Mouse (Mus musculus) liver, embryonic 12.5 days (tissue): ENCODE data around the gene Fndc10. TPM values are rescaled to one million over a fixed set of nuclear protein-coding genes. Genes with fewer than 3 reads are reported as not detected.
"Not testable (repeated sequence)": the region's sequence is repeated elsewhere in the genome, so short reads cannot be mapped to it uniquely, and the experiment has no call there.

Source experiments
- ATAC-seq: fragments of 200-750 bp; cut with Nextera tagmentation; 2 replicates; pipeline ENCODE4 v1.8.0; 2017; ENCODE audit warnings: moderate number of reproducible peaks, mild to moderate bottlenecking, moderate library complexity
- H3K27ac ChIP-seq: fragments of 300-500 bp; sonication (generic); 2 replicates; pipeline ENCODE4 v1.5.1; 2016; ENCODE audit warnings: mild to moderate bottlenecking
- H3K27me3 ChIP-seq: fragments of 300-500 bp; sonication (generic); replicated peaks from 2 replicates; pipeline ENCODE4 v1.6.1; 2016; ENCODE audit warnings: mild to moderate bottlenecking, moderate library complexity
- H3K36me3 ChIP-seq: fragments of 300-500 bp; sonication (generic); 2 replicates; pipeline ENCODE4 v1.6.1; 2016; ENCODE audit warnings: mild to moderate bottlenecking, moderate library complexity
- H3K4me1 ChIP-seq: fragments of 300-500 bp; sonication (generic); 2 replicates; pipeline ENCODE4 v1.6.1; 2016
- H3K4me2 ChIP-seq: fragments of 300-500 bp; sonication (generic); 2 replicates; pipeline ENCODE4 v1.6.1; 2016; ENCODE audit warnings: mild to moderate bottlenecking, moderate library complexity
- H3K4me3 ChIP-seq: fragments of 300-500 bp; sonication (generic); 2 replicates; pipeline ENCODE4 v1.5.1; 2016; ENCODE audit warnings: mild to moderate bottlenecking, moderate library complexity
- H3K9ac ChIP-seq: fragments of 300-500 bp; sonication (generic); 2 replicates; pipeline ENCODE4 v1.6.1; 2016; ENCODE audit warnings: mild to moderate bottlenecking, moderate library complexity
- H3K9me3 ChIP-seq: fragments of 300-500 bp; sonication (generic); replicated peaks from 2 replicates; pipeline ENCODE4 v1.6.1; 2016; ENCODE audit warnings: mild to moderate bottlenecking, moderate library complexity
- WGBS: fragments of 180-500 bp; shearing (Covaris S2); methylation state at CpG from one replicate; pipeline ENCODE4 v1.1.7; 2016; ENCODE audit not compliant: insufficient replicate concordance; 5-methylcytosine and 5-hydroxymethylcytosine counted together
- polyA plus RNA-seq: library from polyadenylated mRNA; unstranded; fragments of >200 nt; fragmentation: Nextera tagmentation; extraction: Ambion mirVana; gene quantifications from 2 replicates; pipeline ENCODE4 v1.2.1, GENCODE M21; 2016

Gene Fndc10
- polyA plus RNA-seq, 1 experiment from 2014 or later: 1.9 TPM

- not testable (repeated sequence) for H3K27ac ChIP-seq, H3K9me3 ChIP-seq, H3K9ac ChIP-seq, ATAC-seq, H3K27me3 ChIP-seq, H3K4me2 ChIP-seq, H3K4me3 ChIP-seq
- Histone ChIP-seq H3K36me3 (peaks cover 63% of the 10 kb centered on the region), H3K4me1 (peaks cover 13% of the 10 kb centered on the region)
- WGBS: 86% methylated on average over 10 of the region's 10 CpGs
Observed at GRCm38 (mm10) chr4:155740681-155741080, 46.5 kb downstream of the Fndc10 start.

- no peak overlapping the region for H3K27ac ChIP-seq
- WGBS: 78% methylated on average over 5 of the region's 5 CpGs
- no peak overlapping the region for H3K9ac ChIP-seq
- no peak for ATAC-seq
- H3K36me3 ChIP-seq: peaks cover 82% of the 10 kb centered on the region
- no peak overlapping the region for H3K4me2 ChIP-seq
- H3K9me3 ChIP-seq: no peaks in the 10 kb centered on the region
- H3K4me1 ChIP-seq: 0 out of 2 replicates have a peak, but pooled peaks cover 9% of the 10 kb centered on the region
- no peaks in the 10 kb centered on the region for H3K27me3 ChIP-seq
- H3K4me3 ChIP-seq: no peak overlapping the region
Observed at GRCm38 (mm10) chr4:155742684-155743083, 48.5 kb downstream of the Fndc10 start.

DNA sequence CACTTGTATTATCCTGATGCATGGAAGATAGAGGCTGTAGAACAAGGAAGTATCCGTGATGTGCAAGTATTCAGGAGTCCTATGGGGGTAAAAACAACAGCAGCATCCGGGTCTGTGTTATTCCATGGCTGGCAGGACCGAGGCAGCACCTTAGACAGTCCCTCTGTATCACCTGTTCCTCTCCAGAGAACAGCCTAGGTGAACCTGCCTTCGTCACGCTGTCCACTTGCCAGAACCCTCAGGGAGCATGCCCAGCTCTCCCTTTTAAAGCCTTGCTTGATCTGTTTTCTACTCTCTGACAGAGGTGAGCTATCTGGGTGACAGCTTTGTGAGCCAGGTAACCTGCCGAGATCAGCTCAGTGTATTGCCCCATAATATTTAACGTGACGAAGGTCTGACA, 50.3 kb downstream of the Fndc10 start:
- Histone ChIP-seq H3K36me3 (peaks cover 99% of the 10 kb centered on the region), H3K27me3 (no peaks in the 10 kb centered on the region), H3K9me3 (no peaks in the 10 kb centered on the region), H3K9ac (no peak overlapping the region), H3K27ac (no peak overlapping the region), H3K4me2 (no peak overlapping the region), H3K4me1 (no peaks in the 10 kb centered on the region), H3K4me3 (no peak overlapping the region)
- ATAC-seq: no peak
- 79% methylated on average over 8 of the region's 8 CpGs for WGBS

GRCm38 (mm10) chr4:155745136-155745535, 51.0 kb downstream of the Fndc10 start:
- peaks cover 99% of the 10 kb centered on the region for H3K36me3 ChIP-seq
- no peak overlapping the region for H3K27ac ChIP-seq
- no peak overlapping the region for H3K4me2 ChIP-seq
- ATAC-seq: no peak
- H3K27me3 ChIP-seq: no peaks in the 10 kb centered on the region
- H3K4me3 ChIP-seq: no peak overlapping the region
- H3K9ac ChIP-seq: no peak overlapping the region
- 90% methylated on average over 5 of the region's 5 CpGs for WGBS
- no peaks in the 10 kb centered on the region for H3K4me1 ChIP-seq
- H3K9me3 ChIP-seq: no peaks in the 10 kb centered on the region

Other genes with a start within 250 kb of the Fndc10 start
- not detected in 2 replicates for gene Tmem52, start 225.2 kb upstream of the Fndc10 start, polyA plus RNA-seq
- 174 and 177 TPM in 2 replicates for gene Gnb1, start 203.0 kb upstream of the Fndc10 start, polyA plus RNA-seq
- gene Nadk, start 132.0 kb upstream of the Fndc10 start, polyA plus RNA-seq: 75.9 and 78.0 TPM in 2 replicates
- 7.1 and 7.3 TPM in 2 replicates for gene Slc35e2, start 92.9 kb upstream of the Fndc10 start, polyA plus RNA-seq
- 41.1 and 45.5 TPM in 2 replicates for gene Cdk11b, start 69.5 kb upstream of the Fndc10 start, polyA plus RNA-seq
- gene Gm10563, start 48.9 kb upstream of the Fndc10 start, polyA plus RNA-seq: not detected in 2 replicates
- 8.1 and 9.2 TPM in 2 replicates for gene Mmp23, start 41.0 kb upstream of the Fndc10 start, polyA plus RNA-seq
- gene Mib2, start 25.1 kb upstream of the Fndc10 start, polyA plus RNA-seq: 7.2 and 7.4 TPM in 2 replicates
- 80.8 and 91.2 TPM in 2 replicates for gene Ssu72, start 10.5 kb downstream of the Fndc10 start, polyA plus RNA-seq
- 0.17 and 0.24 TPM in 2 replicates for gene Tmem240, start 40.5 kb downstream of the Fndc10 start, polyA plus RNA-seq
- gene Atad3a, start 66.8 kb downstream of the Fndc10 start, polyA plus RNA-seq: 101 and 110 TPM in 2 replicates
- 0.49 and 0.73 TPM in 2 replicates for gene Vwa1, start 80.4 kb downstream of the Fndc10 start, polyA plus RNA-seq
- 0.32 TPM in 2 replicates for gene Tmem88b, start 91.5 kb downstream of the Fndc10 start, polyA plus RNA-seq
- not detected in 2 replicates for gene Ankrd65, start 96.1 kb downstream of the Fndc10 start, polyA plus RNA-seq
- 223 and 228 TPM in 2 replicates for gene Mrpl20, start 108.5 kb downstream of the Fndc10 start, polyA plus RNA-seq
- 98.8 and 101 TPM in 2 replicates for gene Ccnl2, start 118.1 kb downstream of the Fndc10 start, polyA plus RNA-seq
- 146 and 153 TPM in 2 replicates for gene Aurkaip1, start 136.9 kb downstream of the Fndc10 start, polyA plus RNA-seq
- 8.1 and 9.2 TPM in 2 replicates for gene Mxra8, start 145.3 kb downstream of the Fndc10 start, polyA plus RNA-seq
- gene Dvl1, start 153.1 kb downstream of the Fndc10 start, polyA plus RNA-seq: 10.7 and 12.1 TPM in 2 replicates
- gene Tas1r3, start 169.0 kb downstream of the Fndc10 start, polyA plus RNA-seq: 0.07 and 0.11 TPM in 2 replicates
- 10.3 and 10.8 TPM in 2 replicates for gene Cptp, start 175.1 kb downstream of the Fndc10 start, polyA plus RNA-seq
- 50.0 and 51.4 TPM in 2 replicates for gene Ints11, start 175.2 kb downstream of the Fndc10 start, polyA plus RNA-seq
- 32.7 and 33.6 TPM in 2 replicates for gene Pusl1, start 197.4 kb downstream of the Fndc10 start, polyA plus RNA-seq
- gene Acap3, start 197.5 kb downstream of the Fndc10 start, polyA plus RNA-seq: 13.4 and 13.6 TPM in 2 replicates
- gene Ube2j2, start 249.5 kb downstream of the Fndc10 start, polyA plus RNA-seq: 106 and 111 TPM in 2 replicates